Mouse (Mus musculus) heart, postnatal 25 days (tissue): Measurements from ENCODE around the gene Tra2a. TPM values are rescaled to one million over a fixed set of nuclear protein-coding genes. Genes with fewer than 3 reads are reported as not detected.

Source experiments
- DNase-seq: peaks from one replicate; pipeline ENCODE4 v3.0.0; 2022; ENCODE audit warnings: low spot score
- intact Hi-C: fragments of 180-260 bp; cut with DNase I; formaldehyde crosslinking; loops from one replicate; pipeline ENCODE4 v1.15.1; 2025
- total RNA-seq, 2 experiments: library from RNA; stranded (reverse); gene quantifications; 2 replicates each; pipeline ENCODE4 v1.2.3; 2021

Tra2a gene
- total RNA-seq, 2 experiments from 2014 or later, result 24.8 to 34.4 TPM

DNA sequence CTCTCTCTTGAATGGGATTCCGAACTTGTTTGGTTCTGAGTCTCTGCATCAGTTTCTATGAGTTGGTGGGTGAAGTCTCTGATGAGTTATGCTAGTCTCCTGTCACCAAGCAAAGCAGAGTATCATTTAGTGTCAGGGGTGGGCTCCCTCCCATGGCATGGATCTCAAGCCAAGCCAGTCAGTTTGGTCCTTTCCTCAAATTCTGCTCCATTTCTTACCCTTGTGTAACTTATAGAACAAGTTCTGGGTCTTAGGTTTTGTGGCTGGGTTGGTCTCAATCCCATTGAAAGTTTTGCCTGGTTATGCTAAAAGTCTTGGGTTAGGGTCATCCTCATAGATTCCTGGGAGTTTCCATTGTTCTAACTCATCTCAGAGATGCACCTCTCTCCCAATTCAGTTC, 21.5 kb downstream of the Tra2a start:
- DNase-seq, result no peak
- intact Hi-C loops, result no loop called here

DNA sequence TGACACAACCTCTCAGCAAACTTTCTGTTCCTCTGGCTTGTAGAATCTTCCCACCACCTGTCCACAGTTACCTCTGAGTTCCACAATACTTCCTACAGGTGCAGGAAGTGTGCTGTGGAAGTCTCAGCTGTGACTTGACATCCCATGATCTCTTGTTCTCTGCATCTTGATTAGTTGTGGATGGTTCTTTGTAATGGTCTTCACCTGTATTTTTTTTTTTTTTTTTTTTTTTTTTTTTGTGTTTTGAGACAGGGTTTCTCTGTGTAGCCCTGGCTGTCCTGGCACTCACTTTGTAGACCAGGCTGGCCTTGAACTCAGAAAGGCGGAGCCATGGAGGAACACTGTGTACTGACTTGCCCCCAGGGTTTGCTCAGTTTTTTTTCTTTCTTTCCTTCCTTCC, 22.3 kb downstream of the Tra2a start:
- intact Hi-C loops, result no loop called here
- no peak for DNase-seq

DNA sequence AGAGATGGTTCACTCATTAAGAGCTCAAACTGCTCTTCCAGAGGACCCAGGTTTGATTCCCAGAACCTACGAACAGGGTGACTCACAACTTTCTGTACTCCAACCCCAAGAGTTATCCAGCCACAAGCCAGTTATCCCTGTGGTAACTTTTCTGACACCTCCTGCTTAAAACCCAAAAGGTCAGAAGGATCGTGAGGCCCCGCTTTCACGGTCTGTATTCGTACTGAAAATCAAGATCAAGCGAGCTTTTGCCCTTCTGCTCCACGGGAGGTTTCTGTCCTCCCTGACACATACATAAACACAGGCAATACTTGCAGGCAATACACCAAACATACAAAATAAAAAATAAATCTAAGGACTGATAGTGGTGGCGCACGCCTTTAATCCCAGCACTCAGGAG, 27.5 kb downstream of the Tra2a start:
- intact Hi-C loops, result no loop called here
- DNase-seq, result peak; percentile 99

DNA sequence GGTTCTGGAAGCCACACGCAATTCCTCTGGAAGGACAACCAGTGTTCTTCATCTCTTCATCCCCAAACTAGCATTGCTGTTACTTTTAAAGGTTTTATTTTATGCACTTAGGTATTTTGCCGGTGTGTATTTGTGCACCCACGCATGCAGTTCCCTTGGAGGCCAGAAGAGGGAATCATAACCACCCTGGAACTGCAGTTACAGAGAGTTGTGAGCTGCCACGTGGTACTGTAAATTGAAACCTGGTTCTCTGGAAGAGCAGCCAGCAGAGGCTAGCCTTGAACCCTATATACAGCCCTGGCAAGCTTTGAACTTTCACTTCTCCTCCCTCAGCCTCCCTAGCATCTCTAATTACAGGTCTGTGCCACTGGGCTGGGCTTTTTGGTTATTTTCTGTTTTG, 30.5 kb downstream of the Tra2a start:
- DNase-seq, result no peak
- intact Hi-C loops, result no loop called here

DNA sequence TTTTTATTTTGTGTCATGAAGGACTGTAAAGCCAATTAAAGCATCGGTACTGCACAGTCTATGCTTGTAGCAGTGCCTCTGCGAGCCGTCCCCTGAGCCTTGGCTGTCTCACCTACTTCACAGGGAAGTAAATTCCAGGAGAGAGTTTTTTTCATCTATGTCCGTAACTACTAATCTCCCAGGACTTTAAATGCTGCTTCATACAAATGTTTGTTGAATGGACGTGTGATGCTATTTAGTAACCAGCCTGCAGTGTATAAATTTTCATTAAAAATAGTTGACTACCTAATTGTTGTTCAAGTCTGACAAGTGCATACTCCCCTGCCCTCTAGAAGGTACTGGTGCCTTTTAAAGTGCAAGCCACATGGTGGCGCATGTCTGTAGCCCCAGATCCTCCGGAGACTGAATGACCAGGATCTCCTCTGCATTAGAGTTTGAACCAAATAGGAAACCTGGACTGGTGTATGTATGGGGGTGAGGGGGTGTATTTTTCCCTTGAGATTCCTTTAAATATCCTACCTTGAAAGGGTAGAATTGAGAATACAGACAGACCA, 35.6 kb downstream of the Tra2a start:
- intact Hi-C loops, result loop anchor here (1.0 to 5.0 kb wide), 2 partner anchors 89 to 170 kb away; partner anchors contain the start of gene Ccdc126
- no peak for DNase-seq

DNA sequence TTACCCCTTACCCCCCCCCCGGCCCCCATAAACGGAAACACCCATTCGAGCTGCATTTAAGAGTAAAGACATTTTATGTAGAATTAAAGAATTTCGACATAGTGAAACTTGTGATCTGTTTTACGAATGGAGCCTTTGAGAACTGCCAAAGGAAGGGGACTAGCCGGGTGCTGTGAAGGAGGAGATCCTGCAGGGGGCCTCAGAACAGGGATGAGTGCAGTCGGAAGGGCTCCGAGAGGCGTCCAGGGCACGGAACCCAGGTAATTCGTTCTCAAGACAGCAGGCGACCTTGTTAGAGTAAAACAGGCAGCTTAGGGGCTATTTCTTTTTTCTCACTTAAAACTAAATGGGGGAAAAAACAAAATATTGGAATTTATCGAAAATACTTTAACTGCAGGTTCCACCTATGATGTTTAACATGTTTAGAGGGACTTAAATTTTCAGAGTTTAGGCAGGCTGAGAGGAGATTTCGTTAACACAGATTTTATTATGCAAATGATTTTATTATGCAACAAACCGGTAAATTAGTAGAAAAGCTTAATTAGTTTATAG, 36.6 kb downstream of the Tra2a start:
- intact Hi-C loops, result loop anchor here (5.0 kb wide), 1 partner anchor 90 kb away; the partner anchor contains the start of gene Ccdc126
- no peak for DNase-seq

DNA sequence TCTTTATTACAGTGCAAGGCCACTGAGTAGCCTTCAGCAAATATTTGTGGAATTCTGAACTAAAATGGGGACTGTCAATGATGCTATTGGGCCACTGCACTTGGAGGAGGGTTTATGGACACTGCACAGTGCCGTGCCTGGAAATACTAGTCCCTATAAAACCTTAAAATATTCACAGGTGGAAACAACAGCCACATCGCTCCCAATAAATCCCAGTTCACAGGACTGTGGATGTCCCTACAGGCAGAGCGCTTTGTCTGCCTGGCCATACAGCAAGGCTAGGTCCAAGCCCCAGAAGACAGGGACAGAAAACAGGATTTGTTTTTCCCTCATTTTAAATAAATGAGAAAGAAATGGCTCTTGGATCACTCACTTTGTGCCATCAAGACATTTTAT, 38.1 kb downstream of the Tra2a start:
- DNase-seq, result no peak
- intact Hi-C loops, result loop anchor here (5.0 kb wide), 1 partner anchor 92 kb away; the partner anchor contains the start of gene Ccdc126

DNA sequence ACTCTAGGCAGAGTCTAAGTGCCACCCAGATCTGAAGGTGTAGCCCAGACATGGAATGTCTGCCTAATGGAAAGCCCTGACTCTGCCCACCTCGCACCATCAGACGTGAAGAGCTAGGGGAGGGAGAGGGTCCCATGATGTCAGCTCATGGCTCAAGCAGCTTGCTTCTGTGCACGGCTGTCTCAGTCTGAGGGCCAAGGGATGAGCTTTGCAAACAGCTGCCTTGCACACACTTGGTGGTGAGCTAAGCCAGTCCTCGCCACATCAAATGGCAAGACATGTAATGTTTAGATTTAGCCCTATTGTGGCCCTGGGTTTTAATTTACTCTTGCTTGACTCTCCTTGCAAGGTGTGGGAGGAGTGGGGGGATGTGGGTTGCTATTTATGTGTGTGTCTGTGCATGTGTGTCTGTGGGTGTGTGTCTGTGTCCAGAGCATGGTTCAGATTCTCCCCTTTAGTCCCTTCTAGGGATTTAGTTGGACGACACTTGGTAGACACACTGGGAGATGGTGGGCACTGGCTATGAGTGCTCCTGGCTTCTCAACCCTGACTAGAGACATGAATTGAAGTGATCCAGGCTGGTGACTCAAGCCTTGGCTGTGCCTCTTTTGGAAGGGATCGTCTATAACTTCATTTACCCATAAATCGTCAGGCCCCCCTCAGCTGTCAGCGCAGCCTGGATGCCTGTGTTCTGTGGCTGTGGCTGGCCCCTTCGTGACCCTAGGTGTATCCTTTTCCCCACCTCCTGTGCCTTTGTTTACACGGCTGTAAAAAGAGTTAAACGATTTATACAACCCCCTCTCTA, 38.7 kb downstream of the Tra2a start:
- no peak for DNase-seq
- intact Hi-C loops, result loop anchor here (5.0 kb wide), 1 partner anchor 92 kb away; the partner anchor contains the start of gene Ccdc126

DNA sequence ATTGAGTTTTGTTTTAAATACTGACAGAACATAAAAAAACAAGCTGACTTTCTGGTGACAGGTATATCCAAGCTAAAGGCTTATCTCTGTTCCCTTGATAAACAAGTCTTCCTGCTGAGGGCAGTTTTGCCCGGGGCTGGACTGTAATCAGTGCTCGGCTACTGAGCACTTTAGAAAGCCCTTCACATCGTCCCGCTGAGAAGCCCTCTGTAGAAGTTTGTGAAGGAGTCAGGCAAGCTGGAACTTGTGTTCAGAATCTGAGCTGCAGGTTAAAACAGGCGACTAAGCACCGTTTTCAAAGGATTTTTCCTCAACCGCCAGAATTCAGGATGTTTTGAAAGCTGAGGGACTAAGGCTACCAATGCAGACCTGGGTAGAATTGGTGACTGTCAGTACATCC, 41.9 kb downstream of the Tra2a start:
- intact Hi-C loops, result no loop called here

DNA sequence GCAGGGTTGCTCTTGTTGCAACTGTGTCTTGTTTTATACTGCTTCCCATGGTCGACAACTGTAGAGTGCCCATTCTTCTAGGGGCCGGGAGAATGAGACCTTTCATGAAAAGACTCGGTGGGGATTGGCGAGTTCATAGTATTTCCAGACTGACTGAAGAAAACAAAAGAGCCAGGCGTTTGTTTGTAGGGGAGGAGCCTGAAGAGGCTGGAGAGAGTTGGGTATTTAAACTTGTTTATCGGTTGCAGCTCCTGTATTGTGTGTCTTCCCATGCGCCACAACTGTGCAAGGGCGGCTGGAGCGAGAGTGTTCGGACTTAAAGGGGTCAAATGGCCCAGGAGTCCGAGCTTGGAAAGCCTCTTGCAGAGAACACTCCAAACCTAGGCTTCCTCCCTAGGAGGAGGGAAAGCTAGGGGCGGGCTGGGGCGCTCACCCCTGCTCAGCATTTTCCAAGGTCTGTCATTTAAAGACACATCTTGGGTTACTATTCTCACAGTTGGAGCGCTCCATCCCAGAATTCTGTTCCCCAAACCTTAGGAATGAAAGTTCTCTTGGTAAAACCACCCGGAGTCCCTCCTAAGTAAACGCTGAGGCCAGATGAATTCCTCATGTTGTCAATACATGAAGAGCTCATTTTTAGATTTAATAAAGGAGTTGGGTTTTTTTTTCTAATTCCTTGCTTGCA, 43.8 kb downstream of the Tra2a start:
- no peak for DNase-seq
- intact Hi-C loops, result loop anchor here (2.0 kb wide), 1 partner anchor 1959 kb away; no protein-coding TSS in a partner anchor

More for the DNA sequence above, 41.9 kb downstream of the Tra2a start:
- no peak for DNase-seq

DNA sequence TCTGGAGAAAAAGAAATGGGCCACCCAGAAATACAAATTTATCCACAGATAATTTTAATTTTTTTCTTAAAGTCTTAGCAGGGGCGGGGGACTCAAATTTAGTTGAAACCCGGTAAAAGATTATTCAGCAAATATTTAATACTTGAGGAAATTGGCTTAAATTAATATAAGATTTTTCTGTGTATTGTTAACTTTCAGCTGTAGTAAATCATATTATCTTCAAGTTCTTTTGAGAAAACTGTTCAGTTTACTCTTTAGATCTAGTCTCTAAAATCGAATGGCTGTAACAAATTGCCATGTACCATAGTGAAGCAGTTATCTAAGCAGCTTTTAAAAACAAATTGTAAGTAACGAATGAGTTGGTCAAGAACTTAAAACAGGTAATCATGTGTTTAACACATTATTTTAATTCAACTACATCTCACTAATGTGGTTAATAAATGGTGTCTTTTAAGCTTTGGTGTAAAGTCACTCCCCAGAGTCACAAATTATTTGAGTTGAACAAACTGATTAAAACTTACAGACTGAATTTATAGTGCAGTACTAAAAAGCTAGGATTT, 44.8 kb downstream of the Tra2a start:
- DNase-seq, result no peak
- intact Hi-C loops, result loop anchor here (2.0 kb wide), 1 partner anchor 1960 kb away; no protein-coding TSS in a partner anchor

DNA sequence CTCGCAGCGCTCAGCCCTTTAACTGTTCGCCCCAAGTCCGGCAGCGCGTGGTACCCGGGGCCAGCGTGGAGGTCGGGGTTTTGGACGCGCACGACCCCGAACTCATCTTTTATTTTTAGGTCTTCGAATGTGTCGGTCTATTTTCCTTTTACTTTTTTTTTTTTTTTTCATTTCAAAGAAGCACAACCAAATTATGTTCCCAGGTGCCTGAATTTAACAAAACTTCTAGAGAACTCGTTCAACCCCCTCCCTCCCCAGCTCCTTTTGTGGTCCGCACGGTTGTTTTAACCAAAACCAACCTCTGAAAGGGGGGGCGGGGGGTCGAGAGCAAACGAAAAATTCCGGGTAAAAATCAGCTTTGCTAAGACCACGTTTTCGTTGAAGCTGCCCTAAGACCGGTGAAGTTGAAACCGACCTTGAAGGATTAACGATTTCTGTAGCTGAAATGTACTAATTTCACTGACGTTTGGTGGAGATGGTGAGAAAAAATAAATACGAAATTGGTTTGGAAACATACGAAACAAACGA, 45.5 kb downstream of the Tra2a start:
- intact Hi-C loops, result loop anchor here (2.0 kb wide), 1 partner anchor 1960 kb away; no protein-coding TSS in a partner anchor
- no peak for DNase-seq

DNA sequence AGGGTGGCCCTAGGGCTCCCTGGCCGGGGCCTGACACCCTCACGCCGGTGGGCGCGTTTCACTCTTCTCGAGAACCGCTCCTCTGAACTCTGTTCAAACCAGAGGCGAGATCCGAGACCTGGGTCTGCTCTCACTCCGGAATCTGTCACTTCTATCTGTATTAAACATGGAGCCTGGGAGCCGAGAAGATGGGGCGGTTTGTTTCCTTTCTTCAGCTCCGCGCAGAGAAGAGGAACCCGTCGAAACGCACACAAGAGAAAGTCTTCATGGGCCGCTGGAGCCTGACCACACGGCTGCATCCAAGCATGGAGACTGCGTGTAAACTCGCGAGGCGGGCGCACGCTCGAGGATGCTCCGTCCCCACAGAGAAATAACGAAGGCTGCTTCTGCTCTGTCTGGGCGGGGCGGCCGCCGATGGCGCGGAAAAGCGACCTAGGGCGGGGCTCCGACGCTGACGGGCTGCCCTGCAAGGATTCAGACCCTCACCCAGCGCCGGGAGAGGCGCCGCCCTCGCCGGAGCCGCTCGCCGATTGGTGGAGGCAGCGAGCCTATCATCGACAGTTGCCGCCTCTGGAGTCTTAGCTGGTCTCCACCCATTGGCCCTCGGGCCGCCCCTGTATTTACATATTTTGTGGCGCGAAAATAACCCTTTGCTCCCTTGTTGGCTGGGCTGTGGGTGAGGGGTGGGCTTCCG, 46.1 kb downstream of the Tra2a start:
- peak; percentile 40 for DNase-seq
- intact Hi-C loops, result loop anchor here (2.0 kb wide), 2 partner anchors 45 to 1961 kb away; no protein-coding TSS in a partner anchor

DNA sequence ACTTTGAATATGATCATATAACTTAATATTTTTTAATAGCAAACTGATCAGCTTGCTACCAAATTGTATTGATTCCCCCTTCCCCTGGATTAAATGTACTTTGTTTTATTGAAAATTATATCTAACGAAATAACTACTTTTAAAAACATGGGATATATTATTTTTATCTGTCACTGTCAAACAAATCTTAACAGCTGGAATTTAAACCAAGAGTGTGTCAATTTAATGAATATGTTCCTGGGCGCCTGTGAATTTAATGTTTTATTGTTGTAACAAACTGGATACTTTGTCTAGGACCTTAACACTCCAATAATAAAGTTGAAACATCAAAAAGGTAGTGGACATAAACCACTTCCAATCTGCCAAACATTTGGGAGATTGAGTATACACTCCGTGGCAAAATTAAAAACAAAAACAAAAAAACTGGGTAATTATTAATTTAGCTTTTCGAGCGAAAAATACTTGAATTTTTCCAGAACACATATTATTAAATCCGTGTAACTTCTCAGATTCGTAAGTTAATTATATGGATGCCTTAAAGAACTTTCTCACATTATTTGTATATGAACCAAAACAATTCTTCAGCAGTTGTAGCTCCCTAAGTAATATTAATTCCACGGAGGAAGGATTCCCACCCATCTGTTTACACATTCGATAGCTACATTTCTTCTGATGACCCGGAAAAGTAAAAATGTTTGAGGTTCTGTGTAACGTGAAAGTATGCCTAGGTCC, 46.9 kb downstream of the Tra2a start:
- intact Hi-C loops, result loop anchor here (2.0 kb wide), 1 partner anchor 46 kb away; no protein-coding TSS in a partner anchor
- DNase-seq, result no peak

DNA sequence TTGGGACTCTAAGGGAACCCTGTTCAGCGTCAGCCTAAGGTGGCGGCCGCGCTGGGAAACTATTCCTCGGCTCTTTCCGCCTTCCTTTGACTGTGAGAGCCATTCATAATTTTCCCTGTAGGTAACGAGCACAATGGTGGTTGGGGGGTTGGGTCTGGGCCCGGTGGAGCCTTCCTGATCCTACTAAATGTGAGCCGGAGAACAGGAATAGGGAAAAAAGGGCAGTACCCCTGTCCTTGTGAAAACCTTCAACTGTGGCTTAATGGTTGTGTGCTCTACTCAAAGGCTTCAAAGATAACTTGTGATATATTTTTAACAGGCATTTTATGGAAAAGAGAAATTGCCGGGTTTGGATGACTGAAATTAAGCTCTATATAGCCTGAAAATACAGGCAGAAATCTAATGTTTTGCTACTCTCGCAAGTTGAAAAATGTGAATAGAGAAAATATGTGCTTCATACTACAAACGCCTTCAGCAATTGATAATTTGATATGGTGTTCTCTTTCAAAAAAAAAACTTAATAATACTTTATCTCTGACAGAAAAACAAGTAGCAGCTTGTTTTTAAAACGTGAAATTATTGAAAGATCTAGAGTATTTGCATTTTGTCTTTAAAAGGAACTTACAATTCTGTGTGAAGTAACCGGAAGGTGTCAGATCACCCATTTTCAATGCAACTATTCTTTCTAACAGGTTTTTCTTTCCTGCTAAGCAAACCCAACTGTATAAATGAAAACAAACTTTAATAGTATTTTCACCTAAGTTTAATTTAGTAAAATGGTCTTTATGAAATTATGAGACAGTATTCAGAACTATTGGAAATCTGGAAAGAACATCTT, 47.9 kb downstream of the Tra2a start:
- intact Hi-C loops, result loop anchor here (2.0 kb wide), 2 partner anchors 47 to 143 kb away; partner anchors contain the start of gene Malsu1
- no peak for DNase-seq

DNA sequence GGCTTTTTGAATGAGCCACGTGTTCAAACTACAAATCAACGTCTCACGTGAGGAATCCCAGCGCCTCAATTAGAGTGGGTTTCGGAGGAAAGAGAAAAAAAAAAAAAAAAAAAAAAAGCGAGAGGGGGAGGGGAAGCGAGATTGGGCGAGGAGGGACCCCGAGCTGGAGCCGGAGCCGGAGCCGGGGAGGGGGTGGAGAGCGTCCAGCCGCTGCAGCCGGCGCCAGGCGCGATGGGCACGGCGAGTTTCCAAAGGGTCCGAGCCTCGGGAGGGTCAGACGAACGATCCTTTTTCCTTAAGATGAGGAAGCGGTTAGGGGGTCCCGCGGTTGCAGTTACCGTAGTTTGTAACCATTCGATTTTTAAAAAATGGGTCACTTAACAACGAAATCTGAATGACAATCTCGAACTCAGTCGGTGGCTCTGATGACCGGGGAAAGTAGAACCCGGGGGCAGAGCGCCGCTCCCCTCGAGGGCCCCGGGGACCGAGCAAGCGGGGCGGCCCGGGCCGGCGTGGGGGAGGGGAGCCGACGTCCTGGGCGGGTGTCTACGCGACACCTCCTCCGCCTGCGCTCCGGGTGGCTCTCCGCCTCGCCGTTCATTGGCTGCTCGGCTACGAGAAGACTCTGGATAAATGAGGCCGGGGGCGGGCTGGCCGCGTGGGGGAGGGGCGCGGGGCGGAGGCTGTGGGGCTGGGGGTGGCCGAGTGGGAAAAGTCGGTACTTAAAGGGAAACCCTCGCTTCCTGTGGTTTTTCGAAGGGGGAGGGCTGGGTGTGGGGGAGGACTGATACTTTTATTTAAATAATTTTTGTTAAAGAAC, 48.7 kb downstream of the Tra2a start, which contains the start of gene Igf2bp3:
Igf2bp3 (minus strand) TSS at position 30 of the 820 bp plus-strand sequence.
- DNase-seq, result no peak
- intact Hi-C loops, result loop anchor here (2.0 kb wide), 1 partner anchor 142 kb away; the partner anchor contains the start of gene Malsu1
